ENCODE assay signal across 1 mouse cellular context in the genomic region with DNA sequence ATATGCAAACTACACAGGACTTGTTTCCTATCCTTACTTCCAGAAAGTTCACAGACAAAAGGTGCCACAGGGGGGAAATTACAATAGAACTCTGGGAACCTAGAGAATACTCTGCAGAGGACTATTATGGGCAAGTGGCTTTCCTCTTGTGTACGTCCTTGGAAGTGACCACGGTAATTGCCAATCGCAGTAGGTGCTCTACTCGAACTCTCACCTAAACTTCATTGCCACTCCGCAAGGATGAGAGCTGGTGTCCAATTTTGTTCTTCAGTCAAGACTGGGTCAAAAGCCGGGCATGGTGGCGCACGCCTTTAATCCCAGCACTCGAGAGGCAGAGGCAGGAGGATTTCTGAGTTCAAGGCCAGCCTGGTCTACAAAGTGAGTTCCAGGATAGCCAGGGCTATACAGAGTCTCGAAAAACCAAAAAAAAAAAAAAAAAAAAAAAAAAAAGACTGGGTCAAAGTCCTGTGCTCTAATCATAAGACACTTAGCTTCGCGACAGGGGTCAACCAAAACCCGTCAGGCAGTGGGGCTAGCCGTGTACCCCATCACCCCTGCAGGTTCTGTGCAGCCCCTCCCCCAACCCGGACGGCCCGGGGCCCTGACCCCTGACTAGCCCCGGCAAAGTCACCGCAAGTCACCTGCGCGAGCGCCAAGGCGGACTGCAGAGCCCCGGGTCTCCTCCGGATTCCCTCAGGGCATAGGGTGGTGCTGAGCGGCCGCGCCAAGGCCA.
A peak's percentile ranks its signal among the peaks of the same experiment; 100 is the strongest.
TF ChIP-seq lines count a peak whose summit lies in the region.

No protein-coding gene starts in this region.

TF ChIP-seq in ES-E14, 5 proteins besides CTCF, POLR2A, EP300 and RAD21:
- peak; percentile 82 for TF ChIP-seq ZNF384 (IDR thresholded peaks at IDR 0.05; ENCODE audit: low read depth, low read length)
TF ChIP-seq in ES-E14: peak in this region for 1; not testable (repeated sequence) for 4.
